Mouse (Mus musculus) T-helper 17 cell (primary cell): ENCODE measurements at regions not wholly inside any gene's neighbourhood (a gene's known extent, or its start where the extent isn't known, plus 50 kb on each side); places are given as distances from the start of the nearest gene placed in this dataset.

Experiments
- in situ Hi-C, 2 experiments: fragments of 300-600 bp; cut with MboI, MseI; formaldehyde crosslinking; loops; 1 replicate in 1 of 2; 2 replicates in 1 of 2; pipeline ENCODE4 v1.15.1; 2025; ENCODE audit warnings: high pct_unique_total_duplicates in 2 of 2

DNA sequence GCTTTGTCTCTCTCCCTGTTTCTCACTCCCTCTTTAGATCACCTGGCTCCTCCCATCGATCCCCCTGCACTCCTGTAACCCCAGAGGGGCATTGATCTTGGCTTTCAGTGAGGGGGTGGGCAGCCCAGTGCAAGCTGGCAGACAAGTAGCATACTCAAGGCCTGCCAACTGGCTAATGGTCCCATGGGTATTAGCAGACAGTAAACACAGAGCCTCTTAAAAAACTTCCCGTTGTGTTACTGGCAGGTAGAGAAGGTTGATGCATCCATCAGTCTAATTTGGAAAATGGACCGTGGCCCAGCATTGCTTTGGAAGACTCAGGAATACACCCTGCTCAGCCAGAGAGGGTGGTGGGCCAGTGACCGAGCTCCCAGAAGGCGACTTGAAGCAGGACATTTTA lies 145.0 kb downstream of the 9530068E07Rik start:
- in situ Hi-C loops: no loop called here

DNA sequence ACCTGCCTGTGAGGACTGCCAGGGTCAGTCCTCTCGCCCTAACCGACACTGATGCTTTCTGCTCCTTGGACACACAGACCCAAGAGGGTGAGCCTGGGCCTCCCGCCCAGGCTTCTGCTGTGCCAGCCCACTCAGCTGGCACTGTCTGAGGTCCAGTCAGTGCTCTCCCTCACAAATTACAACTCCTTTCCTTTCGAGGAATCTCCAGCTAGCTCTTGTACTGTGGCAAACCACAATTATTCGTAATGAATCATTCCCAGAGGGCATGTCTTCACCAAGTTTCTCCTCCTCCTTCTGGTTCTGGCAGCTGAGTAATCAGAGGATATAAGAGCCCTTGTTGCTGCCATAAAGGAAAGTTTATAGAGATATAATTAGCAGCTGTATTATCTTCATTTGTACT lies 155.2 kb downstream of the 9530068E07Rik start:
- in situ Hi-C loops: no loop called here

DNA sequence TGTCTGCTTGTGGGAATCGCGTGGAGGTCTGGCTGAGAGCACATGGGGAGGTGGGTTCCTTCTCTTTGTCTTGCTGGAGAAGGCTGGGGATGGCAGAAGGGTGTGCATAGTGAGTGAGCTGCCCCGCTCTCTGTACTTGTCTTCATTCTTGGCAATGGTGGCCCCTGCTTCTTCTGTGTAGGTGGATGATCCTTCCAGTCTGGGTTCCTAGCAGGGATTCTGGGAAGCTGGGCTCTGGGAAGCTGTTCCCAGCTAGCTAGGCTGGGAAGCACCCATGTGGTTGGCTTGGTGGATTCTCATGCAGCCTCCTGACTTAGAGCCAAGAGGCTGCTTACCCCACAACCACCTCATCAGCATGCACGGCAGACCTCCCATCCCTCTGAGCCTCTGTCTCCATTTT lies 156.6 kb downstream of the 9530068E07Rik start:
- in situ Hi-C loops: no loop called here

DNA sequence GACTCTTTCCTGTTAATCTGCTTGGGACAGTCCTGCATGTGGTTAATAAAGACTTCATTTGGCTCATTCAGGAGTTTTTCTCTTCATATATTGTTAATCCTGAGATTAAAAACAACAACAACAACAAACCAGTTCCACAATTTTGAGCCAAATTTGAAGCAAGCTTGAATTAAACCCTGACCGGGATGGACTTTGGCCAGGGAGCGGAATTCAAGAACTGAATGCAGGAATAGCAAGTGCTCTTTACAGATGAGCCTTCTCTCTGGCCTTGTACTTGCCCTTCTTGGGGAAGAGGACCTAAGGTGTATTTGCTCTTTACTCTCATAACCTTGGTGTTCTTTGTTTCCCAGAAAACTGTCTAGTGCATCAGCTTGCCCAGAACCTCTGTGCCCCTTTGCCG lies 161.6 kb downstream of the 9530068E07Rik start:
- in situ Hi-C loops: no loop called here

DNA sequence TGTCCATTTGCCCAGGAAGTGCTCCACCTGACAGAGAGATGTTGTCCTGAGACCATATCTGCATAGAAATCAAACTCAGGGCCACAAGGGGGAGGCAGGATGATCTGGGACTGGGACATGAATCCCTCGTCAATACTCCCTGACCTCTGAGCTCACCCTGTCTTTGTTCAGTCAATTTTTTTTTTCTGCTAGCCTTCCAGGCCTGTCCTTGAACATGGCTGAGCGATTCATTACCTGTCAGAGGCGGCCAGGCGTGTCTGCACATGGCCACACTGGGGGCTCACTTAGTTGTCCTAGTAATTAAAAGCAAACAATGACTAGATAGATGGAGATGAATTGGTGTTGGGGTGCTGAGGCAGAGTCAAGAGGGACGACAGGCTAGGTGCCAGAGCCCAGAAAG lies 162.6 kb downstream of the 9530068E07Rik start:
- in situ Hi-C loops: no loop called here

DNA sequence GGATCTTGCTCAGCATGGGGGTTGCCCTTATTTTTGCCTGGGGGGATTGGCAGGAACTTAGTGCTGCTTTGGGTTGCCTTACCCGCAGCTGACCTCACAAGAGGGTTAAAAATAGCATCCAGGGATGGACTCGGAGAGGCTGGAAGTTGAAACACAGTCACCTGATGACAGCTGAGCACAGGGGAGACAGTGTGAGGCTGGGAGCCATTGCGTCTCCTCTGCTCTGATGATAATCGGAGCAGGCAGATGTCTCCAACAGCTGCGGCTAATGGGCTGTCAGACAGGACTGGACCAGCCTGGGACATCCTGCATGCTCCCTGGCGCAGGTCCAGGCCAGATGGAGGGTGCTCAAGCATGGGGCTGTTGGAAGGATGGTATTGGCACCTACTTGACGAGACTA lies 165.1 kb downstream of the 9530068E07Rik start:
- in situ Hi-C loops: no loop called here

DNA sequence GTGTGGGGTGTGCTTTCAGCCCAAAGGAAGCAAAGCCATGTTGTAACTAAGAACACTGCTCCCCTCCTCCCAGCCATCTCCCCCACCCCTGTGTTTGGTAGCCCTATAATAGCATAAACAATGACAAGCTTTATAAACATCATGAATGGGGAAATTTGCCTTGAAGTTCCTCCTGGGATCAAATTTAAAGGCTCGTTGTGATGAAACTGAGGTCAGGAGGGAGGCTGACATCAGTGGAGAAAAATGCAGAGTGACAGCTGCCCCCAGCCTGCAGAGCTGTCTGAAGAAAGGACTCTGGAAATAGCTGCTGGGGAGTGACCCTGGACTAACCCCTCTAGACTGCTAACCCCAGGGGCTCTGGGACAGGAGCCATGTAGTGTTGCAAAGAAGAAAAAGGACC lies 169.2 kb downstream of the 9530068E07Rik start:
- in situ Hi-C loops: no loop called here

DNA sequence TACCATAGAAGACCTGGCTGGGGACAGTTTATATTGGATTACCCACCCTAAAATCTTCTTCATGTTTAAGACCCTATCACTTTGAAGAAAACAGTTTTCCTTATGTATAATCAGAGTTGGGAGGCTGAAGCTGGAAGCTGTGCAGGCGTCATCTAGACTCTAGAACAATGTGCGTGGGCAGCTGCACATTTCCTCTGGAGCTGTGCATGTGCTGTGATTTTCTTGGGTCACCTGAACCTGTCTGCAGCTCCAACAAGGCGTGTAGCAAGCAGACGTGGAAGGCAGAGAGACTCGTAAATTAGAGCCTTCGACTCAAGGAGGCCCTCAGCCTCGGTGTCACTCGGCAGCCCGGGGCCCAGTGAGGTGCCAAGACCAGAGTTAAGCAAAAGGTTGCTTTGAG lies 169.8 kb downstream of the 9530068E07Rik start:
- in situ Hi-C loops: no loop called here

DNA sequence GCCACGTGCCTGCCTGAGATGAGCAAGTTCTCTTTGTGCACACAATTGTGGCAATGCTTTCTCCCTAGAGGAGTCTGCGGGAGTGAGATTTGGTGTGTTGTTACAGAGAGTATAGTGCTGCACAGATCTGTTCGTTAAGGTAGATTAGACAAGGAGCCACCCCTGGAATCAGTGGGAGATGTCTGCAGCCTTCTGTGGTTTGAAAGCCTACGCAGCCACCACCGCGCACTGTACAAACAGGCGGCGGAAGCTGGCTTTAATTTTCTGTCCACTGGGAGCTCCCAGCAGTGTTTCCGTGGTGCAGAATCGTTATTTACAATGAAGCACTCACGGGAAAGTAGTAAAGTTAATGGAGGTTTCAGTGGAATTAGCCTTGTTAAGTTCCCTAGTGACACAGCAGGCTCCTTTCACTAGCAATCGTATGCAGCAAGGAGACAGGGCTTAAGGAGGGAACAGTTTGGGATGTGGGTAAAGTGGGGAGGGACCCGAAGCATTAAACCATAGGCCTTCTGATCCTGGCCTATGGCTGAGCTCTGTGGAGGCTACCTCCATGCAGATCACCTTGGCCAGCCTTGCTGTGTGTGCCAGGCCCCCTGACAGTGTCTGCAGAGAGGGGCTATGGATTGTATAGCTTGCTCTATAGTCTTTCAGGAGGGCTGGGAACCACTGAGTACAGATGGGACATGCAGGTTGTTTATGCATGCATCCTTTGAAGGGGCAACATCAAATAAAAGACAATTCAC lies 171.9 kb downstream of the 9530068E07Rik start:
- in situ Hi-C loops: no loop called here

DNA sequence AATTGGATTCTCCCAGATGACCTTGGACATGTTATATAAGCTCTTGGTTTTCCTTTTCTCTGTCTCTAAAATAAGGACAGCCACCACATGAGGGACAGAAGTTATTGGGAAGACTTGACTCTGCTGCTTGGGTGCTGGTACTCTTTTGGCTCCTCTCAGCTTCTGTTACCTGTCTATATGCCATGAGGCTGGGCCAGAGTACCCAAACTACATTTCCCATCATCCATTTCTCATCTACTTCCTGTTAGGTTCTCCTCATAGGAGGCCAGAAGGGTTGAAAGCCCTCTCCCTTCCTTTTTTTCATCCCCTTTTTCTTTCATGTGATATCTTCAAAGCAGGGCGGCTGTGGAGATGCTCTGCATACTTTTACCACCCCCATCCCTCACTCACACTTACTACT lies 172.6 kb downstream of the 9530068E07Rik start:
- in situ Hi-C loops: no loop called here

DNA sequence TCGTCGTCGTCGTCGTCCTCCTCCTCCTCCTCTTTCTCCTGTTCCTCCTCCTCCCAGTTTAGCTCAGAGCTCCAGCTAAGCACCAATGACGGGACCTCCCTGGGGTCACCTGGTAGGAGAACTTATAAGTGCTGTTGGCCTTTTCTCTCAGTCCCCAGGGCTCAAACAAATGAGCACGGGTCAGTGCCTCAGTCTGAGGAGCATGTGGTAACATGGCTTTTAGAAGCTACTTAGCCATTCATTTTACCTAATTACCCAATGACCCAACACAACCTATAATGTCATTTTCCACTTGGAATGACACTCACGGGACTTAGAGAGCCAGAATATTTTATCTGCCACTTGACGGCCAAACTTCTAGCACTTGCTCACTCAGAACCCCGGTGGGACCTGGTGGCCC lies 173.5 kb downstream of the 9530068E07Rik start:
- in situ Hi-C loops: no loop called here

DNA sequence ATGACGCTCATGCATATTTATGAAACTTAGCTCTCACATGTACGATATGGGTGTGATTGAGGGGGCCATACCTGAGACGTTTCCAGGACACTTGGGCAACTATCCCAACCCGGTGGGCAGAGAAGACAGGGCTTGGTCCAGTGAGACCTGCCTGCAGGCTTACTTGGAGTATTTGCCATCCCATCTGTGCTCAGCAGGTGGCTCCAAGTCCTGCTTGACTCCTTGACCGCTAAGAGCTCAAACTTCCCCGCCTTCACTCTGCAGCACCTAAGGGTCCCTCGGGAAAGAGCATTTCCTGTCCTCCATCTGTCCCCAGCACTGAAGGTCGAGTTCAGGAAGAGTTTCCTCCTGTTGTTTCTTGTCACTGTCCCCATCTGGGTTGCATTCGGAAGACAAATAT lies 182.2 kb downstream of the 9530068E07Rik start:
- in situ Hi-C loops: no loop called here

DNA sequence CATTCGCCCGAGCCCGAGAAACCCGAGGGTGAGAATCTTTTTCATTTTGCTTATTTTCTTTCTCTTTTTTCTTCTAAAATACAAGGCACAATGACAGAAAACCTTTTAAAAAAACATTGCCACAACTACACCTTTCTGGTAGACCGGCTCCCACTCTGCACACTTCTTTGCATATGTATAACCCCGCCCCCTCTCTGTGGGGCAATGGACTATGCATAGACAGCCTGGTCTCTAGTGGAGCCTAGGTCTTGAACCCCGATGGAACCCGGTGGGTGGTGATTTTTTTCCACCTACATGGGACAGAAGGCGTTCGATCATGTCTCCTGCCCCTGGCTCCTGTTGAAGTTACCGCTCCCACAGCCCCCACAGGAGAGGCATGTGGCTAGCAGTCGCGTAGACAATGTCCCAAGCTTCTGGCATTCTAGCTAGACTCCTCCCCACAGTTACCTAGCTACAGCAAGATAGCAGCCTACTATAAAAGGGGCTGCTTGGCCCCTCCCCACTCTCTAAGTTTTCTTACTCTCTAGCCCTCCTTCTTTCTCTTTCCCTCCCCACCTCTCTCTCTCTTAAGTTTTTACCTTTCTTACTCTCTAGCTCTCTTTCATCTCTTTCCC lies 183.6 kb downstream of the 9530068E07Rik start:
- in situ Hi-C loops: no loop called here

DNA sequence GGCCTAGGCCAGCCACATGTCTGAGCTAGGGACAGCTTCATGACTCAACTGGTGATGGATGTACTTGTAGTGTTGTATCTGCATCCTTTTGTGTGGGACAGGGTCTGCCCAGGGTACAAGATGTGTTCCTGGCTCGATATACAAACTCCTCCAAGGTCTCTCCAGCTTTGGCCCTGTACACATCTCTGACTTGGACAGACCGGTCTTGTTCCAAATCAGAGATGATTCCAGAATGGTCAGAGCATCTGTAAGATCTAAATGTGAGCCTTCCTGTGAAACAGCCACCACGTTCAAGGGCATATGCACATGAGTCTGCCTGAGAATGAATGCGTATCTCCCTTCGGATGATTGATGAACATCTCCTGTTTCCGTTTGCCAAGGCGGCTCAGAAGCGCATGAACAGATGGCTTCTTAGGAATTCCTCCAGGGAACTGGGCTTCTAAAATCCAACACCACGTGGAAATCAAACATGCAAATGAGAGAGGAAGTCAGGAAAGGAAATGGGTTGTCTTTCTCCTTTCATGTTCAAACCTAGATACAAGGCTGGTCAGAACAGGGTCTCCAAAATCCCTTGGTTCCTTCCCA lies 172.7 kb upstream of the Fstl4 start:
- in situ Hi-C loops: no loop called here

DNA sequence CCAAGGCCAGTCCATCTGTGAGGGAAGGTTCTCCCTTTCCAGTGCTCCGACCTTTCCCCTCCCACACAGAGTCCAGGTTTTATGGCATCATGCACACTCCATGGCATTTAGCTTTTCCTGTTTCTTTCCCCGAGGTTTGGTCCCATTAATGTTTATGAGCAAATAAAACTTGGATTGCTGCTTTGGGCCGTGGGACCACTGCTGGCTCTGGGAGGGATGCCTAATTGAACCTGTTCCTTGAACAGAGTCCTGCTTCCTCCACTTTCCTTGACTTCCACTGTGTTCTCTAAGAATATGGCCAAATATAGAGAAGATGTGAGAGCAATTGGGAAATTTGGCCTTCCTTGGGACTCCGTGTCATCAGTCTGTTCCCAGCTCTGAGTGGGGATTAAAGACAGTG lies 170.3 kb upstream of the Fstl4 start:
- in situ Hi-C loops: no loop called here

DNA sequence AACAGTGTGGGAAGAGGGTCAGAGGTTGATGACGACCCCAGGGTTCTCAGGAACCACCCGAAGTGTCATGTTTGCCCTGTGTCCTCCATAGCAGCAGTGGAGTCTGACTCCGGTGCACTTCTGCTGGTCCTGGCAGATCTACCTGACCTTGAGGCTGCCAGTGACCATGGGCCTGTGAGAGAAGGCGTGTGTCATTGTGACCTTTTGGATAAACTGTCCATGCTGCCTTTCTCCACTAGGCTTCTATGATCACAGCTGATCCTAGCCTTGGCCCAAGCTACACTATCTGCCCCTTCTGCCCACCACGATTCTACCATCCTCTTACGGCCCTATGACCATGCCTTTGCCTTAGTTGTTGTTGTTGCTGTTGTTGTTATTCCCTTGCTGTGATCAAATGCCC lies 163.2 kb upstream of the Fstl4 start:
- in situ Hi-C loops: no loop called here

DNA sequence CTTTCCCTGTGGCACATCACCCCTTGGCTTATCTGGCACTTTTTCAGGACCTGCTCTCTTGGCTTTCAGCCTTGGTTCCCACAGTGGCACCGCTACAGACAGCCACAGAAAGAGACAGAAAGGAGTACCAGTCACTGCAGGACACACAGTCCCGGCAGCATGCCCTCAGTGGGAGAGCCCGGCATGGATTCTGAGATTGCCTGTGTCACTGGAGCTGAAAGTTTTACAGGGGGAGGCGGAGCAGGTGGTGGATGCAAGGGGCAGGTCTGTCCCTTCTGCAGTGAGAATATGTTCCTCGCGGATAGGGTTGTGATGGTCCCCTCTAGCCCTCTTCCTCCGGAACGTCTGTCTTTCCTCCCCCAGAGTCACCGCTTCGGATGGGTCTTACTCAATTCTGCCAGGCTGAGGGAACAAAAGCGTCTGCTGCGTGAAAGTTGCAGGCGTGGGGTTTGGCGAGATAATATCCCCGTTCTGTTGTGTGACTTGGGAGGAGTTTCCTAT lies 162.3 kb upstream of the Fstl4 start:
- in situ Hi-C loops: no loop called here

DNA sequence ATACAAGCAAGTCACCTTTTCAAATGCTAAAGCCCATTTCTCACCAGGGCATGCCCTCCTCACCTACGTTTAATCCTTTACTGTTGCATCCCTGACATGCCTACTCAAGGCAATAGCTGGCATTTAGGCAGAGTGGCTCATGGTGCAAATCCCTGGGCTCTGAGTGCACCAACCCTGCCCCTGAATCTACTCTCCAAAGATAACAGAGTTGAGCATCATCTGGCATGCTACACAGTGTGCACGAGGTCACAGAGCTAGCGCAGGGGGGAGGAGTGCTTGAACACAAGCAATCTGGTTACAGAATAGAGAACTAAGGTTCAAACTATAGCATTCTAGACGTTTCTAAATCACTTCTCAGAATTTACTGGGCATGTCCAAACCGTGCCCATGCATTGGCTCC lies 161.6 kb upstream of the Fstl4 start:
- in situ Hi-C loops: no loop called here

DNA sequence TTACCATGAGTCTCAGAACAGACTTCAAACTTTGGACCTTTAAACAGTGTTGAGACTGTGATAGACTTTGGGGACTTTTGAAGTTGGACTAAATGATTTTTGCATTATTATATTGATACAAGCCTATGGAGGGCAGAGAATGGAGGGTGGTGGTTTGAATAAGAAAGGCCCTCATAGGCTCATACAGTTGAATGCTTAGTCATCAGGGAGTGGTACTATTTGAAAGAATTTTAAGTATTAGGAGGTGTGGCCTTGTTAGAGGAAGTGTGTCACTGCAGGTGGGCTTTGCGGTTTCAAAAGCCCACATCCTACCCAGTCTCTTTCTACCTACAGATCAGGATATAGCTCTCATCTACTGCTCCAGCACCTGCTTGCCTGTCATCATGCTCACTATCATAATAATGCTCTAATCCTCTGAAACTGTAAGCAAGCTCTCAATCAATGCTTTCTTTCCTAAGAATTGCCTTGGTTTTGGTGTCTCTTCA lies 153.7 kb upstream of the Fstl4 start:
- in situ Hi-C loops: no loop called here

DNA sequence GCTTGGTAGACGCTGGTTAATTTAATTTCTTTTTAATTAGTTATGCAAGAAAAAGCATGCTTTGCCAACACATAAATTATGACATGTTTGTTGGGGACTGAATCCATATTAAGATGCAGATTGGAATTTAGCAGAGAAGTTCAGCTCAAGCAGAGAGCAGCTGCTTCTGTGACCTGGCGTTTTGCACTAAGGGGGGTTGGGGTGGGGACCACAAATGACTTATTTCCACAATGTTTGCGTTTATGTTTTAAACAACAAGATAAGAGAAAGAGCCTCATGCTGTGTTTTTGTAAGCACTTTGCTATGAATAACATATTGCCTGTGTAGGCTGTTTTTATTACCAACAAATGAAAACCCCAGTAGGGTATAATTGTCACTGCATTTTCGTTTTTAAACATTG lies 148.8 kb upstream of the Fstl4 start:
- in situ Hi-C loops: no loop called here

DNA sequence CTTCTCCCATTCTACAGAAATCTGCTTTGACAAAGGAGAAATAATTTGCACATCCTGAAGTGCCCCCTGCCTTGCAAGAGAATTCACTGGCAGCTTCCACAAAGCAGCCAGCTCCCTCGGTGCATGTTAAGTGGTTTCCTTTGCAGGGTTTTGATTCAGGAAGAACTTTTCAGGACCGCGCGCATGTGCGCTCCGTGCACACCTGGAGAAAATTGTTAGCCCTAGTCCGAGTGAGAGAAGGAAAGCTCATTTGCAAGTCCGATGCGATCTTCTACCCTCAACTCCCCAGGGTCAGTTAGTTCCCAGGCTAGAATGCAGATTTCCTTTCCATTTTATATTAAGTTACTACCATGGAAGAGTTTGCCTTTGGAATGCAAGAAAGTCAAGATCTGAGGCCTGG lies 145.8 kb upstream of the Fstl4 start:
- in situ Hi-C loops: no loop called here

DNA sequence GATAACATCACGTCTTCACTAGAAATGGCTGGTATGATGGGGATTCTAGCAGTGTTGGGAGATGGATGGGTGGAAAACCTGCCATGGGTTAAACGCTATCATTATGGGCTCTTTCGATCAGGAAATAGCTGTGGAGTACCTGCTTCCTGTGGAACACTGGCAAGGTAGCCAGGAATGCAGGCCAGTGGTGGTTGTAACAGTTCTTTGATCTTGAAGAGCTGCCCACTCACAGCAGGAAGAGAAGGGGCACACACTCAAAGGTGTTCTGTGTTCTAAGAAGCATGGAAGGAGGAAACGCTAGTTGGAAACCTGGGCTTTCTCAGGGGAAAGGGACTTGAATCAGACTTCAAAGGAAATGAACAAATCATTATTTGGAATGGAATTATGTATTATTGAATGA lies 141.6 kb upstream of the Fstl4 start:
- in situ Hi-C loops: loop anchor here in 1 of 2 experiments (10.0 kb wide), 1 partner anchor 352 kb away; no protein-coding TSS in a partner anchor

DNA sequence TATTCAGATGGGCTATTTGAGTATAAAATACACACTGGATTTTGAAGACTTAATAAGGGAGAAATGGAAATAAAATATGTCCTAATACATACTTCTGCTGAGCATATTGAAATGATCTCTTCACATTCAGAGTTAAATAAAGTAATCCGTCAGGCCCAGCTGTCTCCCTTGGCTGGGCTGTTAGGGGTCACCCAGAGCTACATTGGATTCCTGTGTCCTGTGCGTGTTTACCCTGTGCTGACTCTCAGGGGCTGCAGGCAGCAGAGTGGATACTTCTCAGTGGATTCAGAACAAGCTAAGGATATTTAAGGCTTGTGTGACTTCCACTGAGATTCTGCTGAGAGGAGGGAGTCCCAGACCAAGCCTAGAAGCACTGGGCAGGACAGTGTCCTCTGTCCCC lies 135.6 kb upstream of the Fstl4 start:
- in situ Hi-C loops: loop anchor here in 1 of 2 experiments (10.0 kb wide), 1 partner anchor 346 kb away; no protein-coding TSS in a partner anchor
